In the genomic region with DNA sequence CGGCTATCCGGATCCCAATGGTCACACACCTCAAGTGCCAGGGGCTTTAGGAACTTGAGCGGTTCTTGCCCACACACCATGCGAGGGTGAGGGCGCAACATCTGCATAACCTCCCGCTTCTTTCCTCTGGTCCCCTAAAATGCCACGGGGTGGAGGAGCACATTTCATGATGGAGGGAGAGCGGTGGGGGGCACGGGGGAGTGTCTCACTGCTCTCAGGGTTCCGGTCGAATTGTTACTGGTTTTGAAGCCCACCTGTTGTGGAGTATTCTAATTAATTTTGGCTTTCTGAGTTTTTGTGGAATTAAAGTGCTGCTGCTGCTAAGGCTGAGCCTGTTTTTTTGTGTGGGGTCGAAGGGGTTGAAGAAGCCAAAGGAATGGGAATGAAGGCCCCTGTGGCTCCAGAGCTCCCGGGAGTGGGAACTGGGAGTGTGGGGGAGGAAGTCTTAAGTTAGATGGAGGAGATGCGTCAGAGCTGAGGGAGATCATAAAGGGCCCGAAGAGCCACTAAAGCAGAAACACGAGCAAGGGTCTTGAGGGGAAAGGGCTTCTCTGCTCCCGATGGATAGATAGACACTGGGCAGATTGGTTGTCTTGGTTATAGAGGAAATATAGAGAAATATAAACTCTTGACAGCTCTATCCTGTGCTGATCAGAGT, we compare ENCODE assay signal across 8 mouse cellular contexts. TPM values are rescaled to one million over a fixed set of nuclear protein-coding genes. Genes with fewer than 3 reads are reported as not detected.
DNase-seq lines count a peak whose midpoint lies in the region; ATAC-seq and TF ChIP-seq lines count a peak whose summit lies in the region.

No protein-coding gene starts in this region.

- peak overlapping the region; percentile 87; the same call in 1 of the 2 replicates for H3K9ac ChIP-seq in ES-Bruce4 (ENCODE audit: low read depth, poor library complexity, severe bottlenecking)
- H3K9ac ChIP-seq in forebrain, embryonic 13.5 days: peak overlapping the region; percentile 86
- peak overlapping the region; percentile 91; the same call in 1 of the 2 replicates for H3K9ac ChIP-seq in liver, adult 2 months (ENCODE audit: low read depth, low read length)
- H3K9ac ChIP-seq in stomach, postnatal 0 days (ENCODE audit: low read length): peak overlapping the region; percentile 95

- H3K79me2 ChIP-seq in liver, adult 2 months (ENCODE audit: control insufficient read depth, insufficient read depth, low read length): no peaks in the 10 kb centered on the region

- H3K4me2 ChIP-seq in forebrain, embryonic 13.5 days: peak overlapping the region; percentile 93
- peak overlapping the region; percentile 85 for H3K4me2 ChIP-seq in stomach, postnatal 0 days (replicated peaks; ENCODE audit: low read depth)

- TF ChIP-seq CTCF in gastrocnemius, adult 2 months (IDR thresholded peaks at IDR 0.05): no peak
- no peak for TF ChIP-seq CTCF in ES-Bruce4 (IDR thresholded peaks at IDR 0.05; ENCODE audit: low read depth, low read length)
- no peak for TF ChIP-seq CTCF in liver, adult 2 months (IDR thresholded peaks at IDR 0.05; ENCODE audit: low read depth, low read length)
- no peak for TF ChIP-seq CTCF in stomach, postnatal 0 days (IDR thresholded peaks at IDR 0.05; ENCODE audit: low read depth)

- H3K4me1 ChIP-seq in ES-Bruce4 (ENCODE audit: control insufficient read depth, insufficient read depth, low read length): no peaks in the 10 kb centered on the region
- peaks cover 50% of the 10 kb centered on the region for H3K4me1 ChIP-seq in forebrain, embryonic 13.5 days
- H3K4me1 ChIP-seq in liver, adult 2 months (ENCODE audit: control insufficient read depth, insufficient read depth, low read length): peaks cover 19% of the 10 kb centered on the region
- H3K4me1 ChIP-seq in stomach, postnatal 0 days (replicated peaks; ENCODE audit: control insufficient read depth, insufficient read depth): peaks cover 2% of the 10 kb centered on the region; the same call in 1 of the 2 replicates

- intact Hi-C loops in gastrocnemius, adult 2 months (cut with DNase I): loop anchor here (10.0 kb wide), 2 partner anchors 183 to 353 kb away; partner anchors contain the start of gene Kdm6b

- no peaks in the 10 kb centered on the region for H3K27me3 ChIP-seq in ES-Bruce4 (ENCODE audit: control insufficient read depth, insufficient read depth, low read length, poor library complexity, severe bottlenecking)
- H3K27me3 ChIP-seq in forebrain, embryonic 13.5 days: no peaks in the 10 kb centered on the region
- no peaks in the 10 kb centered on the region for H3K27me3 ChIP-seq in liver, adult 2 months (ENCODE audit: control insufficient read depth, insufficient read depth, low read length)
- no peaks in the 10 kb centered on the region for H3K27me3 ChIP-seq in stomach, postnatal 0 days (ENCODE audit: control insufficient read depth, insufficient read depth, low read length)

- no peak for TF ChIP-seq POLR2A in ES-Bruce4 (IDR thresholded peaks at IDR 0.05; ENCODE audit: insufficient read depth, low read length)
- TF ChIP-seq POLR2A in liver, adult 2 months (IDR thresholded peaks at IDR 0.05; ENCODE audit: extremely low read depth, insufficient read depth, low read length): no peak

- ATAC-seq in forebrain, embryonic 13.5 days: no peak
- no peak for ATAC-seq in stomach, postnatal 0 days (ENCODE audit: low FRiP score, low TSS enrichment)

- 11% methylated on average over 17 of the region's 17 CpGs for WGBS in forebrain, embryonic 13.5 days
- 55% methylated on average over 17 of the region's 17 CpGs for WGBS in liver, adult 2 months
- 26% methylated on average over 17 of the region's 17 CpGs for WGBS in stomach, postnatal 0 days

- no peak for DNase-seq in gastrocnemius, adult 2 months
- no peak for DNase-seq in gastrocnemius, adult 8-10 months (ENCODE audit: low spot score in 2 of 2)
- DNase-seq in liver, adult 2 months (ENCODE audit: extremely low read depth, low read depth, low spot score): no peak
- no peak for DNase-seq in stomach, postnatal 0 days (ENCODE audit: low spot score)
- DNase-seq in Muller cell, postnatal 12 days (ENCODE audit: inconsistent ontology term): no peak
- DNase-seq in MN1 (ENCODE audit: low spot score): no peak

- no peaks in the 10 kb centered on the region for H3K9me3 ChIP-seq in ES-Bruce4 (replicated peaks; ENCODE audit: control insufficient read depth, insufficient read depth, low read length, poor library complexity, severe bottlenecking)
- no peaks in the 10 kb centered on the region for H3K9me3 ChIP-seq in forebrain, embryonic 13.5 days (replicated peaks)
- H3K9me3 ChIP-seq in stomach, postnatal 0 days (ENCODE audit: control insufficient read depth, low read length): no peaks in the 10 kb centered on the region

- H3K27ac ChIP-seq in gastrocnemius, adult 2 months: peak overlapping the region; percentile 97
- no peak overlapping the region for H3K27ac ChIP-seq in ES-Bruce4 (ENCODE audit: insufficient read depth, low read length)
- no peak overlapping the region for H3K27ac ChIP-seq in forebrain, embryonic 13.5 days
- H3K27ac ChIP-seq in liver, adult 2 months (replicated peaks; ENCODE audit: insufficient read depth, low read depth, low read length): no peak overlapping the region
- 0 out of 2 replicates have a peak overlapping the region, but pooled peaks have one; percentile 13 for H3K27ac ChIP-seq in stomach, postnatal 0 days (replicated peaks)

- no peak for TF ChIP-seq EP300 in ES-Bruce4 (IDR thresholded peaks at IDR 0.05; ENCODE audit: insufficient read depth, low read depth, low read length)
- TF ChIP-seq EP300 in stomach, postnatal 0 days (optimal IDR thresholded peaks at IDR 0.05): no peak

- peak overlapping the region; percentile 99 for H3K4me3 ChIP-seq in gastrocnemius, adult 2 months
- H3K4me3 ChIP-seq in ES-Bruce4 (ENCODE audit: low read depth, low read length): peak overlapping the region; percentile 25
- peak overlapping the region; percentile 87 for H3K4me3 ChIP-seq in forebrain, embryonic 13.5 days
- no peak overlapping the region; the same call in 1 of the 2 replicates for H3K4me3 ChIP-seq in liver, adult 2 months (ENCODE audit: insufficient read depth, low read depth, low read length)
- H3K4me3 ChIP-seq in stomach, postnatal 0 days (ENCODE audit: low read depth, low read length): peak overlapping the region; percentile 97; the same call in 1 of the 2 replicates

- H3K36me3 ChIP-seq in ES-Bruce4 (ENCODE audit: control insufficient read depth, insufficient read depth, low read length, poor library complexity, severe bottlenecking): no peaks in the 10 kb centered on the region
- H3K36me3 ChIP-seq in forebrain, embryonic 13.5 days (ENCODE audit: poor library complexity, severe bottlenecking): no peaks in the 10 kb centered on the region
- H3K36me3 ChIP-seq in liver, adult 2 months (ENCODE audit: control insufficient read depth, insufficient read depth, low read length): no peaks in the 10 kb centered on the region
- H3K36me3 ChIP-seq in stomach, postnatal 0 days (ENCODE audit: control insufficient read depth, insufficient read depth, low read length): no peaks in the 10 kb centered on the region

RNA-seq across cellular contexts. Expression of gene Borcs6, which starts 1.9 kb away (rescaled TPM):
- total RNA-seq in gastrocnemius, adult 2 months (2021): 10 to 100 TPM; 17.9 to 18.9 TPM
- total RNA-seq in gastrocnemius, adult 8-10 months (2022): 10 to 100 TPM; 22.4 to 26.2 (median 23.7) TPM
- 4.0 and 7.0 TPM in 2 replicates for polyA plus RNA-seq in ES-Bruce4 (2011; ENCODE audit: insufficient read depth, insufficient read length, low read depth, missing spikeins)
- 6.6 and 7.9 TPM in 2 replicates for polyA plus RNA-seq in forebrain, embryonic 13.5 days (2015; fragmentation: Nextera tagmentation; extraction: Ambion mirVana)
- total RNA-seq in liver, adult 2 months (2014; rRNA removed): 6.1 and 6.5 TPM in 2 replicates
- 10.5 and 11.2 TPM in 2 replicates for polyA plus RNA-seq in liver, adult 2 months (2012; rRNA removed)
- 14.6 and 16.7 TPM in 2 replicates for polyA plus RNA-seq in stomach, postnatal 0 days (2015; fragmentation: Nextera tagmentation; extraction: Ambion mirVana)

RNA-seq across cellular contexts. Expression of gene Tmem107, which starts 9.2 kb away (rescaled TPM):
- total RNA-seq in gastrocnemius, adult 2 months (2021): 1 to 10 TPM; 3.9 to 5.7 TPM
- 1 to 10 TPM; 2.9 to 7.0 (median 5.2) TPM for total RNA-seq in gastrocnemius, adult 8-10 months (2022)
- polyA plus RNA-seq in ES-Bruce4 (2011; ENCODE audit: insufficient read depth, insufficient read length, low read depth, missing spikeins): 17.1 and 24.7 TPM in 2 replicates
- polyA plus RNA-seq in forebrain, embryonic 13.5 days (2015; fragmentation: Nextera tagmentation; extraction: Ambion mirVana): 55.1 and 57.2 TPM in 2 replicates
- 1.8 and 2.2 TPM in 2 replicates for total RNA-seq in liver, adult 2 months (2014; rRNA removed)
- polyA plus RNA-seq in liver, adult 2 months (2012; rRNA removed): 3.3 and 4.7 TPM in 2 replicates
- polyA plus RNA-seq in stomach, postnatal 0 days (2015; fragmentation: Nextera tagmentation; extraction: Ambion mirVana): 28.4 and 30.8 TPM in 2 replicates

RNA-seq across cellular contexts. Expression of gene Aurkb, which starts 15.9 kb away (rescaled TPM):
- total RNA-seq in gastrocnemius, adult 2 months (2021): not detected
- total RNA-seq in gastrocnemius, adult 8-10 months (2022): under 1 TPM in 1 of 4 experiments, not detected in 3; 0.35 TPM
- polyA plus RNA-seq in ES-Bruce4 (2011; ENCODE audit: insufficient read depth, insufficient read length, low read depth, missing spikeins): 108 and 121 TPM in 2 replicates
- 143 and 149 TPM in 2 replicates for polyA plus RNA-seq in forebrain, embryonic 13.5 days (2015; fragmentation: Nextera tagmentation; extraction: Ambion mirVana)
- 0.37 and 1.2 TPM in 2 replicates for total RNA-seq in liver, adult 2 months (2014; rRNA removed)
- 0.34 and 0.66 TPM in 2 replicates for polyA plus RNA-seq in liver, adult 2 months (2012; rRNA removed)
- polyA plus RNA-seq in stomach, postnatal 0 days (2015; fragmentation: Nextera tagmentation; extraction: Ambion mirVana): 24.7 and 34.0 TPM in 2 replicates

RNA-seq across cellular contexts. Expression of gene Vamp2, which starts 26.9 kb away (rescaled TPM):
- total RNA-seq in gastrocnemius, adult 2 months (2021): 10 to 100 TPM; 38.0 to 42.7 TPM
- 10 to 100 TPM; 31.4 to 39.6 (median 35.6) TPM for total RNA-seq in gastrocnemius, adult 8-10 months (2022)
- 39.5 and 41.6 TPM in 2 replicates for polyA plus RNA-seq in ES-Bruce4 (2011; ENCODE audit: insufficient read depth, insufficient read length, low read depth, missing spikeins)
- 110 and 124 TPM in 2 replicates for polyA plus RNA-seq in forebrain, embryonic 13.5 days (2015; fragmentation: Nextera tagmentation; extraction: Ambion mirVana)
- total RNA-seq in liver, adult 2 months (2014; rRNA removed): 5.2 and 6.4 TPM in 2 replicates
- 21.7 and 36.9 TPM in 2 replicates for polyA plus RNA-seq in liver, adult 2 months (2012; rRNA removed)
- 43.0 and 53.7 TPM in 2 replicates for polyA plus RNA-seq in stomach, postnatal 0 days (2015; fragmentation: Nextera tagmentation; extraction: Ambion mirVana)

RNA-seq across cellular contexts. Expression of gene Per1, which starts 33.6 kb away (rescaled TPM):
- total RNA-seq in gastrocnemius, adult 2 months (2021): 10 to 100 TPM; 68.2 to 76.8 TPM
- 10 to 100 TPM; 58.8 to 81.4 (median 70.4) TPM for total RNA-seq in gastrocnemius, adult 8-10 months (2022)
- 25.0 and 29.3 TPM in 2 replicates for polyA plus RNA-seq in ES-Bruce4 (2011; ENCODE audit: insufficient read depth, insufficient read length, low read depth, missing spikeins)
- 6.0 and 6.4 TPM in 2 replicates for polyA plus RNA-seq in forebrain, embryonic 13.5 days (2015; fragmentation: Nextera tagmentation; extraction: Ambion mirVana)
- total RNA-seq in liver, adult 2 months (2014; rRNA removed): 8.0 and 9.0 TPM in 2 replicates
- polyA plus RNA-seq in liver, adult 2 months (2012; rRNA removed): 4.6 and 6.9 TPM in 2 replicates
- polyA plus RNA-seq in stomach, postnatal 0 days (2015; fragmentation: Nextera tagmentation; extraction: Ambion mirVana): 7.7 and 13.1 TPM in 2 replicates

Comparison
In these comparisons a context has a peak if more than half of its experiments do, and no peak if none do; other contexts are left out.
1. H3K27ac ChIP-seq: peak in gastrocnemius, adult 2 months (single experiment) and stomach, postnatal 0 days (single experiment); none in ES-Bruce4 (single experiment), forebrain, embryonic 13.5 days (single experiment) and liver, adult 2 months (single experiment).
2. RNA of gene Aurkb, which starts 15.9 kb away (polyA plus RNA-seq): 143 to 149 TPM in forebrain, embryonic 13.5 days, 108 to 121 TPM in ES-Bruce4 and 24.7 to 34.0 TPM in stomach, postnatal 0 days; 0.34 to 0.66 TPM in liver, adult 2 months; every median in the first group is over 10 times any median in the second.
3. Peak in every context shown above with its lines, with median percentiles within 50 percentile points of each other: H3K9ac ChIP-seq.